Comparison of ENCODE assay signal across 8 mouse cellular contexts in genomic region chr6:34371700-34372351, GRCm38 (mm10). TPM values are rescaled to one million over a fixed set of nuclear protein-coding genes. Genes with fewer than 3 reads are reported as not detected.
A peak's percentile ranks its signal among the peaks of the same experiment; 100 is the strongest.
DNase-seq lines count a peak whose midpoint lies in the region; ATAC-seq and TF ChIP-seq lines count a peak whose summit lies in the region.

No protein-coding gene starts in this region.

- TF ChIP-seq CTCF in cortical plate, adult 2 months (IDR thresholded peaks at IDR 0.05; ENCODE audit: extremely low read depth, insufficient read depth, low read length), result peak; percentile 63

- H3K27ac ChIP-seq in cortical plate, adult 2 months (ENCODE audit: insufficient read depth, low read length), result no peak overlapping the region

- no peaks in the 10 kb centered on the region; the same call in 1 of the 2 replicates for H3K4me1 ChIP-seq in cortical plate, adult 2 months (ENCODE audit: control insufficient read depth, insufficient read depth, low read length)

- TF ChIP-seq POLR2A in cortical plate, adult 2 months (IDR thresholded peaks at IDR 0.05; ENCODE audit: extremely low read depth, insufficient read depth, low read length), result no peak

- ATAC-seq in megakaryocyte progenitor cell, adult 5-6 weeks (replicated peaks; ENCODE audit: poor library complexity), result peak; percentile 98

- intact Hi-C loops in gastrocnemius, postnatal 14 days (cut with DNase I; ENCODE audit: low total_unique reads), result no loop called here
- intact Hi-C loops in left cerebral cortex, postnatal 10 days (cut with DNase I), result loop anchor here (2.0 to 5.0 kb wide), 2 partner anchors 75 to 79 kb away; no protein-coding TSS in a partner anchor

- DNase-seq in adrenal gland, adult (ENCODE audit: inconsistent age in 2 of 2, low spot score in 1 of 2), result peak; percentile 83 to 96
- peak; percentile 60 for DNase-seq in gastrocnemius, postnatal 14 days
- peak; percentile 91 for DNase-seq in induced T-regulatory cell, adult 2 months (ENCODE audit: low read depth)
- DNase-seq in left cerebral cortex, postnatal 10 days (ENCODE audit: extremely low spot score in 1 of 2, low spot score in 2 of 2), result peak; percentile 68 to 76
- DNase-seq in right cerebral cortex, postnatal 10 days (ENCODE audit: low spot score in 2 of 2), result peak; percentile 86 to 90
- DNase-seq in urinary bladder, postnatal 14 days (ENCODE audit: low spot score), result peak; percentile 83

- H3K4me3 ChIP-seq in cortical plate, adult 2 months (ENCODE audit: insufficient read depth, low read length), result no peak overlapping the region

RNA-seq across cellular contexts. Expression of gene Akr1b10, which starts 12.2 kb away (rescaled TPM):
- 29.7 and 33.2 TPM in 2 replicates for polyA plus RNA-seq in cortical plate, adult 2 months (2012; rRNA removed)
- total RNA-seq in gastrocnemius, postnatal 14 days (2021), result 10 to 100 TPM; 36.4 to 50.5 TPM
- total RNA-seq in left cerebral cortex, postnatal 10 days (2021), result 10 to 100 TPM; 15.6 to 15.7 TPM
- 43.5 and 53.8 TPM in 2 replicates for total RNA-seq in megakaryocyte progenitor cell, adult 5-6 weeks (2015)
- total RNA-seq in megakaryocyte progenitor cell, adult 5-6 weeks (2017), result 29.7 and 41.0 TPM in 2 replicates

RNA-seq across cellular contexts. Expression of gene Akr1b8, which starts 17.9 kb away (rescaled TPM):
- 1.8 and 2.2 TPM in 2 replicates for polyA plus RNA-seq in cortical plate, adult 2 months (2012; rRNA removed)
- 1 to 10 TPM; 2.8 to 5.0 TPM for total RNA-seq in gastrocnemius, postnatal 14 days (2021)
- 1 to 10 TPM in 1 of 2 experiments, under 1 TPM in 1; 0.84 to 1.1 TPM for total RNA-seq in left cerebral cortex, postnatal 10 days (2021)
- 0.10 TPM in 1 of 2 replicates, not detected in the other for total RNA-seq in megakaryocyte progenitor cell, adult 5-6 weeks (2015)
- total RNA-seq in megakaryocyte progenitor cell, adult 5-6 weeks (2017), result not detected in 2 replicates

RNA-seq across cellular contexts. Expression of gene Akr1b7, which starts 40.3 kb away (rescaled TPM):
- 0.10 TPM in 1 of 2 replicates, not detected in the other for polyA plus RNA-seq in cortical plate, adult 2 months (2012; rRNA removed)
- not detected for total RNA-seq in gastrocnemius, postnatal 14 days (2021)
- not detected for total RNA-seq in left cerebral cortex, postnatal 10 days (2021)
- 0.22 TPM in 1 of 2 replicates, not detected in the other for total RNA-seq in megakaryocyte progenitor cell, adult 5-6 weeks (2015)
- total RNA-seq in megakaryocyte progenitor cell, adult 5-6 weeks (2017), result not detected in 2 replicates

RNA-seq across cellular contexts. Expression of gene Akr1b3, which starts 54.5 kb away (rescaled TPM):
- polyA plus RNA-seq in cortical plate, adult 2 months (2012; rRNA removed), result 89.9 and 97.8 TPM in 2 replicates
- total RNA-seq in gastrocnemius, postnatal 14 days (2021), result 100 to 1,000 TPM; 202 to 210 TPM
- 10 to 100 TPM; 57.2 to 60.9 TPM for total RNA-seq in left cerebral cortex, postnatal 10 days (2021)
- total RNA-seq in megakaryocyte progenitor cell, adult 5-6 weeks (2015), result 266 and 287 TPM in 2 replicates
- 143 and 145 TPM in 2 replicates for total RNA-seq in megakaryocyte progenitor cell, adult 5-6 weeks (2017)
